Mouse (Mus musculus) neutrophil, adult 5-6 weeks (primary cell): ENCODE data around the gene AC161166.1. TPM values are rescaled to one million over a fixed set of nuclear protein-coding genes. Genes with fewer than 3 reads are reported as not detected.
"Not testable (repeated sequence)": the region's sequence is repeated elsewhere in the genome, so short reads cannot be mapped to it uniquely, and the experiment has no call there.

Experiments used
- ATAC-seq: fragments of 151-379, 151-347 bp; 2 replicates; pipeline ENCODE4 v1.8.0; 2017; ENCODE audit warnings: mild to moderate bottlenecking, moderate TSS enrichment; ENCODE audit not compliant: insufficient number of reproducible peaks, poor library complexity, low FRiP score, severe bottlenecking; ENCODE audit errors: extremely low read depth
- total RNA-seq: library from RNA; stranded (forward); fragments of 200-1000 nt; gene quantifications from 2 replicates; pipeline ENCODE4 v1.2.3, GENCODE M21; 2017

Gene AC161166.1
- total RNA-seq, 1 experiment from 2014 or later = not detected

DNA sequence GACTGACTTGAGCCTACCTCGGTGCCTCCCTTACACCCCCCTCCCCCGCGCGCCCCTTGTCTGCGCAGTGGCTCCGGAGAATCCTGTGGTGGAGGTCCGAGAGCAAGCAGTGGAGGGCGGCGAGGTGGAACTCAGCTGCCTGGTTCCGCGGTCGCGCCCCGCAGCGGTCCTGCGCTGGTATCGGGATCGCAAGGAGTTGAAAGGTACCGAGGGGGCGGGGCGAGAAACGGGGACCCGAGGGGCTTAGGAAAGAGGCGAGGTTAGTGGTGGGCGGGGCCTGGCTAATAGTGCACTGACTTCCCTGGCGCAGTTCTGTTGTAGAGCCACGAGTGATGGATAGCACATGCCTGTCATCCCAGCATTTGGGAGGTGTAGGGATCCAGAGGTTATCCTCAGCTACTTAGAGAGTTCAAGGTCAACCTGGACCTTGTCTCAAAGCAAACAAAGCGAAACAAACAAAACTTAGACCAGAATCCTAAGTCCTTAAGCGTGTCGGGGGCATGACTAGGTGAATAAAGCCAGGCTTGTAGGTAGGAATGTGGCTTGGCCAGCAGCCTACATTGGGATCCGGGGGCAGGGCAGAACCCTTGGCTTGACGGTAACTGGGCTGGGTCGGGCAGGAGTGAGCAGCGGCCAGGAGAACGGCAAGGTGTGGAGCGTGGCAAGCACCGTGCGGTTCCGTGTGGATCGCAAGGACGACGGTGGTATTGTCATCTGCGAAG lies 12.2 kb downstream of the AC161166.1 start:
- no peak for ATAC-seq

DNA sequence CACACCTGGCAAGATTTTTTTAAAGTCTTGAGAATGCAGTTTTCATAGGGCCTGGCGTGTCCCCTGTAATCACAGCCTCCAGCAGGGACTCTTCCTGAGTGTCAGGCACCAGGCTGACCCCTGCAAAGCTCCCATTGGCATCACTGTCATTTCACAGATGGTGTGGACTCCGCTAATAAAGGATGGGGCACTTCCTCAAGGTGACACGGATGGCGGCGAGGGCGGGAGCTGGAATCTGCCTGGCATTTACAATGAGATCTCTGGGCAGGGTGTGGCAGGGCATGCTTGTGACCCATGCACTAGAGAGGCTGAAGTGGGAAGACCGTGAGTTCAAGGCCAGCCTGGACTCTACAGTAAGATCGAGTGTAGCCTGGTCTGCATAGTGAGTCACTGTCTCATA lies 24.0 kb downstream of the AC161166.1 start:
- ATAC-seq = no peak

DNA sequence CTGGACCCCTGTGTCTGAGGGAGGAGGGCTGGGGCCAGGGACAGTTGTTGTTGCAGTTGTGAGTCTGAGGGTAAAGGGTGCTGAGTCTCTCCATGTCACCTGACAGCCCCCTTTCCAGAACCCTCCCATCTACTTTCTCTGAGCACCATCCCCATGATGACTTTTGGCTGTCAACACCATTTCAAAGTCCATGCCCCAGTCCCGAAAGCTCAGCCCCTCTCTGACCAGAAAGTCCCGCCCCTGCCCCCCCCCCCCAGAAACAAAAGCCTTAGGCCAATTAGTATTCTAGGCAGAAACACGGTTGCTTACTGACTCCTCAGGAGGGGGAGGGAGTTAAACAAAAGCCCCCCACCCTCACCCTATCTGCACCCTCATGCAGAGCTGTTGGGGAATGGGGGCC lies 24.9 kb downstream of the AC161166.1 start:
- no peak for ATAC-seq

DNA sequence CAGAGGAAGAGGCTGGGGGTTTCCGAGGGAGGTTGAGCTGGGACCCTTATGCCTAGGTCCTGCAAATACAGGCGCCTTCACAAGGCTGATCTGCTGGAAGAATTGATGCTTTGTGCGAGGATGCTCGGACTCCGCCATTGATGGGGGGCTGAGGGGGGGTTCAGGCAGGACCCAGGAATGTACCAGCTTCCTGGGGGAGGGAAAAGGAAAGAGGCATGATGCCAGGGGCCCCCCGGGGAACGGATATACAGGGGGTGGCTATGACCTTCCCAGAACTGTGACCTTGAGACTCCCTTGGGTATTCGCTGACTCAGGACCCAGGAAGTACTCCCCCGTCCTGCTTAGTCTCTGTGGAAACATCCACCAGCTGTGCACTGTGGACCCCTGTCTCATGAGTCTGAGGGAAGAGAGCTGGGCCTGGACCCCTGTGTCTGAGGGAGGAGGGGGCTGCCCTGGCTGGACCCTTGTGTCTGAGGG lies 25.6 kb downstream of the AC161166.1 start:
- no peak for ATAC-seq

DNA sequence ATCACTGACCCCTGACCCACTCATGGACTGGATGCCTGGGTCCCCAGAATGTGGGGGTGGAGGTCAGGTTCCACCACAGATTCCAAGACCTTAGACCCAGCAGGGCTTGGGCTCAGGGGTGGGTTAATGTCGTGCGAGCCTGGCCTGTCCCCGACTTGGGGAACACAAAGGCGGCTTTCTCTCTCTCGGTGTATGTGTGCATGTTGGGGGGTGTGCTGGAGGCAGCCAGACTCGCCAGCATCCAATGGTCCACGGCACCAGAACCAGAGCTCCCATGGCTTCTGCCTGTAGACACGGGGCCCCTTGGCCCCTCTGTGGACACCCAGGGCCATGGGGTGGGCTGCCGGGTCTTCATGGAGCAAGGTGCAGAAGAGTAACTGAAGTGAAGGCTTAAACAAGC lies 26.8 kb downstream of the AC161166.1 start:
- no peak for ATAC-seq

DNA sequence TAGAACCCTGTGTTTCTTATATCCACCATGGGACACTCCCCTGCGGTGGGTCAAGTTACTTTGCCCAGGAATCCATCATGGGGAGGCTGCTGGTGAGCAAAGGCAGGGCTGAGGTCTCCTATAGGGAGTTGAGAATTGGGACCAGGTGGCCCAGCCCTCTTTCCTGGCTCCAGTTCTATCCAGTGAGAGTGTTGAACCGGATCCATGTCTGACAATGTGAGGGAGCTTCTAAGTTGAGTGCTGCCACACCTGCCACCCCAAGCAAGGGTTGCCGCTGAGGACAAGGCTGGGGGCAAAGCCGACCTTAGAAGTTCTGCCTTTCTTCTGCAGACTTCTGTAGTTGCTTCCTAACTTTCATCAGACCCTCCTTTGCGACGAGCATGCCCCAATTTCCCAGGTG lies 29.0 kb downstream of the AC161166.1 start:
- ATAC-seq = not testable (repeated sequence)

DNA sequence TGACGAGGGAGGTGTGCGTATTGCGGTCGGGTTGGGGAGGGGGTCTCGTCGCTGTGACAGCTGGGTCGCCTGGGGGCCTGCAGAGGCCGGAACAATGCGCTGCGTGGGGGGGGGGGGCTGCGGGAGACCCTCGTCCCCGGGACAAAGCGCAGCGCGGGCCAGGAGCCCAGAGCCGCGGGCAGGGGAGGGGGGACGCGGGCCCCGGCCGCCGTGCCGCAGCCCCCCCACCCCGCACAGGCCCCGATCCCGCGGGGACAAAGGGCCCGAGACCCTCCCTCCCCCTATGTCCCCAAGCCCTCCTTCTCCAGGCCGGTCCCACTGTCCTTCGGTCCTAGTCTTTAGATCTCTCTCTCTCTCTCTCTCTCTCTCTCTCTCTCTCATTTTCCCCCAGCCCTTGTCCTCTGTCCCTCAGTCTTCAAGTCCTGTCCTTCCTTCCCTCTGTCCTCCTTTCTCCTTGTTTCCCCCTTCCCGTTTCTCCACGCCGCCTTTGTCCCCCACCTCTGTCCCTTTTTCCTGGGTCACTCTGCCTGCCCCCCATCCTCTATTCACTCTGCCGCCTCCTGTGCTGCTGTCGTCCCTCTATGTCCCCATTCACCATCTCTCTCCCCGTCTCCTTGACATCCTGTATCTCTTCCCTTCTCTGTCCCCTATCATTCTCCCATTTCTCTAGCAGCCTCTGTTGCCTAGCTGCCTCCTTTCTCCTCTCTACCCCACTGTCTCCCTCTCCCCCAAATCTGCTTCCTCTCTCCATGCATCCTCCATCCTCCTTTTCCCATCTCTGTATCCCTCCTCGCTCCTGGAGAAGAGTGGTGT lies 29.8 kb downstream of the AC161166.1 start:
- no peak for ATAC-seq

DNA sequence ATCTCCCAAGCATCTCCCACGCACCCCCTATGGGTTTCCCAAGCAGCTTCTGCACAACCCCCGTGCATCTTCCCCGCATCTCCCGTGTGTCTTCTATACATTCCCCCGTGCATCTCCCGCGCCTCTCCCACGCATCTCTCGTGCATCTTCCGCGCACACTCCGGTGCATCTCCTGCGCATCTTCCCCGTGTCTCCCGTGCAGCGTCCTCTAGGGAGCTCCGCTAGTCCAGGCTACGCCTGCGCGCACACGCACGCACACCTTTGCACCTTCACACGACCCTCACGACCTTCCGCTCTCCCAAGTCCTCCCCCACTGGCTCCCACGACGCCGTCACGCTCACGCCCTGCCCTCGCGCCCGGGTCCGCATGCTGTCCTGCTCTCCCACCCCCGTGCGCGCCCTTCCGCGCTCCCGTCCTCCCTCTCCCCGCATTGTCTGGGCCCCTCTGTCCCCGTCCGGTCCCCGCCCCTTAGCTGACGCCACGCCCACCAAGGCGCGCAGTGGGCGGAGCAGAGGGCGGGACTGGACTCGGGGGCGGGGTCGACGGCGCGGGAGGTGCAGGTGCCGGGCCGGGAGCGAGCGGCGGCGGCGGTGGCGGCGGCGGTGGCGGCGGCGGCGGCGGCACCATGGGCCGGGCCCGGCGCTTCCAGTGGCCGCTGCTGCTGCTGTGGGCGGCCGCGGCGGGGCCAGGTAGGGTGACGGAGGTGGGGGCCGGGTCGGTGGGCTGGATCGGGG lies 30.6 kb downstream of the AC161166.1 start, which contains the start of gene Cadm4:
Cadm4 (plus strand) TSS at position 550 of the 734 bp plus-strand sequence.
- peak; percentile 51 for ATAC-seq

DNA sequence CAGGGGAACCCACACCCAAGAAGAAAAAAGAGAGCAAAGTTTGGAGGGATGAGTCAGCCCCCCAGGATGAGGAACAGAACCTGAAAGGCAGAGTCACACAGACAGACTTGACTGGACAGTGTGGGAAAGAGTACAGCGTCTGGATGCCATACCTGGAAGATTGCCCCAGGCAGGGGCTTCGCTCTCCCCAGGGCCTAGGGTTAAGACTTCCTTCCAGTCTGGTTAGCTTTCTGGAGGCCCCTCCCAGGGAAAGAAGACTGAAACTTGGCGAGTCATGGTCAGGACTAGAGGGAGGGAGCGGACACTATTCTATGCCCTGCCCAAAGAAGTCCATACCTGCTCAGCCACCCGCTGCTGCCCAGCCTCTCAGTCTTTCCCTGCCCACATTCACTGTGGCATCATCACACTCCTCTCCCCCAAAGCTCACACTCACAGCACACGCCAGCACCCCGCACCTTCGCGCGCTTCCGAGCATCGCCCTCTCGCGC lies 31.2 kb downstream of the AC161166.1 start:
- no peak for ATAC-seq

DNA sequence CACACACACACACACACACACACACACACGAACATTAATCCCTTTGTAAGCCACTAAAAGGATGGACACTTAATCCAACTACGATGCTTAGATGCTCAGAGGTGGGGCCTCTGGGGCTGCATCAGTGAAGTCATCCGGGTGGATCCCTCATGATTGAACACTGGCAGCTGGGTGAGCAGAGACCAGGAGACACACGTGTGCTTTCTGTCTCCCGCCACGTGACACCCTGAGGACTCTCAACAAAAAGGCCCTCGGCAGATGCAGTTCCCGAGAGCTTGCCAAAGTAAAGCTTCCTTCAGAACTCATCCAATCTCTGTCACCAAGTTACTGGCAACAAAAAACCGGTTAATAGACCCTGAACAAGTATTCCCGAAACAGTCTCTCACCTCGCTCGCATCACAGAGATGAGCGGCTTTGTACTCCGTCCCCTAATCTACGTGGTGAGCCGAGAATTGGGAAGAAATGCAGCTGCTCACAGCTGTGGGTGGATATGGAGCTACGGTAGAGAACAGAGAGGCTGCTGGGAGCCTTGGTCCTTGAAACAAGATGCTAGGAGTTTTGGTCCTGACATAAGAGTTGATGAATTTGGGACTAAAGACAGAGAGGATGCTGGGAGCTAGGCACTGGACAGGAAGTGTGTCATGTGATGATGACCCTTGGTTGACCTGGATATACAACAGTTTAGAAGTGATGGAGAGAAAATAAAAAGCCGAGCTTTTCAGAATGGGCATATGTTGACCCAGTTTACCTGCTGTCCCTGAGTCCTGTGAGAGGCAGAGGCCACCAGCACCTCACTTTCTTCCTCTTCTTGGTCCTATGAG lies 31.9 kb downstream of the AC161166.1 start:
- ATAC-seq = no peak

DNA sequence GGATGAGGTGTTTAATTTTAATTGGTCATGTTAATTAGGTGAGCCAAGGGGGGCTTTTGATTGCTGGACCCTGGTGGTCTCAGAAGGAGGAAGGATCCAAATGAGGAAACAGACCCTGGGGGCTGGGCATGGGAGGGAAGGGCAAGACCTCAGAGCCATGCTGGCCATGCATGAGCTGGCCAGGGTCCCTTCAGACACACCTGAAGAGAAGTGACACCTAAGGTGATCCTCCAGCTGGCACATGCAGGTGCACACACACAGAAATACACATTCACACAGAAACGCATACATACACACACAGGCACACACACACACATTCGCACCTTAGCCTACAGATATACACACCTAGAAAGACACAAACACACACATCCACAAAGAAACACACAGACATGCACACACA lies 32.6 kb downstream of the AC161166.1 start:
- ATAC-seq = no peak

DNA sequence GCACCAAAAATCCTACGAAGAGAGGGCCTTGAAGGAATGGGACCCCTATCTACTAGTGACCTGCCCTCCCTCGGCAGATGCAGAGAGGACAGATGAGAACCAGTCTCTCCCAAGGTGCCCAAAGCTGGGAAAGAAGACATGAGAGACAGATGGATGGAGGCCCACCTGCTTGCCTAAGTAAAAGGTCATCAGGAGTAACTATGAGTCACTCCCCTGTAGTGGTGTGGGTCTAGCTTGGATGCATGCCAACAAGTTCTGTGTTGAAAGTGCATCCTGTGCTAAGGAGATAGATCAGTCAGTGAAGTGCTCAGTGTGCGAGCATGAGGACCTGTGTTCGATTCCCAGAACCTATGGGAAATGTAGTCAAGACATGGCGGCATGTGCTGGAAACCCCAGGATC lies 33.3 kb downstream of the AC161166.1 start:
- no peak for ATAC-seq

DNA sequence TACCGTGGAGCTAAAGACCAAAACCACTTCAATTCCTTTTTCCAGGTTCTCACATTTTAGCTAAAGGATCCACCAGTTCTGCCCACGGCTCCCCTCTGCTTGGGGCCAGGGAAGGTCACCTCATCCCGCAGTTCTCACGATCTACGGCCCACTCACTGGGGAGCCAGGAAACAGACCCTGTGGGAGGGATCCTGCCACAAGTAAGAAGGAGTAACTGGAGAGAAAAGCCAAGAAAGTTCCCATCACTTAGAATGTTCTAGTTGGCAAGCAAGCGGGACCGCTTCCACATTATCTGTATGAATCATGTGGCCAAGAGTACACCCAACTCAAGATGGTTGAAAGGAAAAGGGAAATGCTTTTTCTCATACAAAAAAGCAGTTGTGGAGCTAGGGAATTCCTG lies 35.4 kb downstream of the AC161166.1 start:
- no peak for ATAC-seq

DNA sequence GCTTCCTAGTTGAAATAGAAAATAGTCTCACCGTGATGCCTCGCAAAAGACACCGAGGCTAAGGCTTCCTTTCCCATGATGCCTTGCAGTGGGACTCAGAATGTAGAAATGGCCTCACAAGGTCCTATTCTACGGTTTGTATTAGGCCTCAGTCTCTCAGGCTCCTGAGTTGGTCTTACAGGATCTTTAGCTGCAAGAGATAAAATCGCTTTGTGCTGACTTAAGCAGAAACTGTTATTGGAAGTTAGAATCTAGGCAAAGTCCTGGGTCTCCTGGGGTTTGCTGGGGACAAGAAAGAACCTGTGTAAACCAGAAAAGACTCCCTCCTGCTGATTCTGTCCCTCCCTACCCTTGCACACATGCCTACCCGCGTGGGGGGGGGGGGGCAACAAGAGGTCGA lies 35.9 kb downstream of the AC161166.1 start:
- no peak for ATAC-seq

DNA sequence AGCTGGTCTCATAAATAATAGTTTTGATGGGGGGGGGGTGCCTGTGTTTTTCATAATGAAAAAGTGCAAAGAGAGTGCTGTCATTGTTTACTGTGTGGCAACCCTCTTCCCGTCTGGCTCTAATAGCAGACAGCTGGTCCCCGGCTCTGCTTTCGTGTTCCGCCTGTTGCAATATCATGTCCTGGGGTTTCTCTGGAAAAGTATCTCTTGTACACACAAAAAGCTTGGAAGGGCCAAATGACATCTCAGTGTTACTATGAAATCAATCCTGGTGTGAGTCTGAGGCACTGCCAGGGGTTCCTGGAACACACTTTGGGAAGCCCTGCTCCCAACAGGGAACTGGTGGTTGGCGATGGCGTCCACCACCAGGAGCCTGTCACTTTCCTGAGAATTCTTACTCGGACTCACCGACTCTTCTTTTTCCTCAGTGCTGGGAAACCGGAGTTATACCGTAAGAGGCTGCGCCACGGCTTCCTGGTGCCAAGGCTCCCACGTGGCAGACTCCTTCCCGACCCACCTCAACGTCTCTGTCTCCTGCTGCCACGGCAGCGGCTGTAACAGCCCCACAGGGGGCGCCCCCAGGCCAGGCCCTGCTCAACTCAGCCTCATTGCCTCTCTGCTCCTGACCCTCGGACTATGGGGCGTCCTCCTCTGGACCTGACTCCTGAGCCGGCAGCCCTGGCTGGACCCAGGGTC lies 37.3 kb downstream of the AC161166.1 start:
- no peak for ATAC-seq

DNA sequence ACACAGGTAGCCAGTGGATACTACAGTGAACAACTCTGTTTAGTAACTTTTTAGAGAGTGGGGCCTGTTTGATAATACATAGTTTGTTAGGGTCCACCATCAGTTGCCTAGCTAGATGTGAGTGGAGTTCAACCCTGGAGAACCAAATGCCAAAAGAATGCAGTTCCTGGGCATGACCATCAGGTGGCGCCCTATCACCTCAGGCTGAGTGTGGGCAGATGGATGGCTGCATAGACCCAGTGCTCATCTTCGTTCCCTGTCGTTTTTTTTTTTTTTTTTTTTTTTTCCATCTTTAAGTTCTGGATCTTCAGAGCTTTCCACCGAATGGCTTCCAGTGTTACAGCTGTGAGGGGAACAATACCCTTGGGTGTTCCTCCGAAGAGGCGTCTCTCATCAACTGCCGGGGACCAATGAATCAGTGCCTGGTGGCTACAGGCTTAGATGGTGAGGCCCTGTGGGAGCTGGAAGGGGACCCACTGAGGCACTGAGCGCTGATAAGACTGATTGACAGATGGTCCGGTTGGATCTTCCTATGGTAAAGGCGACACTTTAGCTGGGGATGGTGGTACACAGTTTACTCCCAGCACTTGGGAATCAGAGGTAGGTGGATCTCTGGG lies 38.2 kb downstream of the AC161166.1 start:
- peak; percentile 52; the same call in 1 of the 2 replicates for ATAC-seq

DNA sequence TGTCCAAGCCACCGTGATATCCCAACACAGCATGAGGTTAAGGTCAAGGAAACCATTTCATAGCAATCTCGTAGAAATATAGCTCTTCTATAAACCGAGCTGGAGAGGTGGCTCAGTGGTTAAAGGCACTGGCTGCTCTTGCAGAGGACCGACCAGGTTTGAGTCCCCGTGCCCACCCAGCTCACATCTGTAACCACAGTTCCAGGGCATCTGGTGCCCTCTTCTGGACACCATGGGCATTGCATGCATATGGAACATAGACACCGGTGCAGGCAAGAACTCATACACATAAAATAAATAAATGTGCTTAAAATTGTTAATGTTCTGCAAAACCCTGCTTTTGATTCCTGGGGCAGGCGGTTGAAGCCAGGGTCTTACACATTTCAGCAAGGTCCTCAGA lies 39.3 kb downstream of the AC161166.1 start:
- peak; percentile 18; the same call in 1 of the 2 replicates for ATAC-seq

DNA sequence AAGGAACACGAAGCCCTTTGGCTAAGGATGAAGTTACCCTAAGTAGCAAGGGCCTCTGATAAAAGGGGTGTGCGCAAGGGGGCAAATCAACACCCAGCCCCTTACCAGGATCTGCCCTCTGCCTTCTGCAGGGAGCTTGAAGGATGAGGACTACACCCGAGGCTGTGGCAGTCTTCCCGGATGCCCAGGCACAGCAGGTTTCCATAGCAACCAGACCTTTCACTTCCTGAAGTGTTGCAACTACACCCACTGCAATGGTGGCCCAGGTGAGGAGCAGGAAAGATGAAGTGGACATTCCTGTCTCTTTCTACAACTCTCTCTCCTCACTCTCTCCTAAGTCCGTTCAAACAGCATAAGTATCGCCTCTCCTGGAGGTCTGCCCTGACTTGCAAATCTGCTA lies 39.8 kb downstream of the AC161166.1 start:
- no peak for ATAC-seq
